Mouse (Mus musculus) layer of hippocampus, postnatal 36 days (tissue): Measurements from ENCODE around the gene Gm21852. TPM values are rescaled to one million over a fixed set of nuclear protein-coding genes. Genes with fewer than 3 reads are reported as not detected.
"Not testable (repeated sequence)": the region's sequence is repeated elsewhere in the genome, so short reads cannot be mapped to it uniquely, and the experiment has no call there.

ENCODE experiments used
- DNase-seq, 2 experiments: peaks; one replicate each; pipeline ENCODE4 v3.0.0; 2022
- microRNA-seq, 2 experiments: library from miRNA; unstranded; fragments of <30 nt; microRNA quantifications; one replicate each; pipeline ENCODE4 v1.2.0; 2021
- total RNA-seq, 2 experiments: library from RNA; stranded (reverse); gene quantifications; 2 replicates each; pipeline ENCODE4 v1.2.3; 2021

Gene Gm21852
- total RNA-seq = not detected

DNA sequence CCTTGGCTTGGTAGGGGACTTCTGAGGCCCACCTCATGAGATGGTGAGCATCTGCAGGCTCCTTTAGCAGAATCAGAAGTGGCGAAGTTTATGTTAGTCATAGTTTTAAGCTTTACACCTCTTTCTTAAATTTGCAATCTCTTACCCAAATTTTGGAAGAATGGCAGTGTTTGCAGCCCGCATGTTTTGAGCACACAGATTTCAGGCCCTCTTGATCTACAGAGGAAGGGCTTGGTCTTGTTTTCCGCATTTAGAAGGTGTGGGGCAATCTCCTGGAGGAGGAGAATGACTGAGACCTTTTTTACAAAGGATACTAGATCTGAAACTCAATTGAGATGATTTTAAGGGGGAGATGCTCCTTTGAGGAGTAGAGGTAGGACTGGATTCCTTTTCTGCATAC is at the start of gene Gm21852:
Gene Gm21852, minus strand, starts transcription at position 101 of the 400 bp plus-strand sequence.
- not testable (repeated sequence) for DNase-seq

Small RNAs within 50 kb of the gene (microRNA-seq; reads per million reads assigned to microRNA genes)
- gene Gm27466 = 0 reads per million in 2 experiments
- 0 reads per million in 2 experiments for gene Gm28018

Other genes with a start within 250 kb of the Gm21852 start
- gene Gm21797, start 123.8 kb upstream of the Gm21852 start, total RNA-seq = not detected
- not detected for gene Gm20795, start 152.9 kb upstream of the Gm21852 start, total RNA-seq